Mouse (Mus musculus) limb, embryonic 13.5 days (tissue): ENCODE measurements at regions not wholly inside any gene's neighbourhood (a gene's known extent, or its start where the extent isn't known, plus 50 kb on each side); places are given as distances from the start of the nearest gene placed in this dataset.

ENCODE experiments used
- ATAC-seq: fragments of 200-750 bp; cut with Nextera tagmentation; 2 replicates; pipeline ENCODE4 v1.8.0; 2017; ENCODE audit warnings: low read depth, moderate number of reproducible peaks, moderate TSS enrichment; ENCODE audit not compliant: low FRiP score
- H3K27ac ChIP-seq: fragments of 300-500 bp; sonication (generic); 2 replicates; pipeline ENCODE4 v1.5.1; 2015; ENCODE audit warnings: inconsistent platforms, mild to moderate bottlenecking, moderate library complexity
- H3K27me3 ChIP-seq: fragments of 300-500 bp; sonication (generic); 2 replicates; pipeline ENCODE4 v1.6.1; 2015; ENCODE audit warnings: mild to moderate bottlenecking, inconsistent platforms
- H3K36me3 ChIP-seq: fragments of 300-500 bp; sonication (generic); 2 replicates; pipeline ENCODE4 v1.6.1; 2015; ENCODE audit warnings: inconsistent platforms, mild to moderate bottlenecking, moderate library complexity
- H3K4me1 ChIP-seq: fragments of 300-500 bp; sonication (generic); 2 replicates; pipeline ENCODE4 v1.6.1; 2015; ENCODE audit warnings: inconsistent platforms
- H3K4me2 ChIP-seq: fragments of 300-500 bp; sonication (generic); replicated peaks from 2 replicates; pipeline ENCODE4 v1.6.1; 2015; ENCODE audit warnings: inconsistent platforms, mild to moderate bottlenecking, moderate library complexity
- H3K4me3 ChIP-seq: fragments of 300-500 bp; sonication (generic); 2 replicates; pipeline ENCODE4 v1.5.1; 2015; ENCODE audit warnings: moderate library complexity, mild to moderate bottlenecking, inconsistent platforms
- H3K9ac ChIP-seq: fragments of 300-500 bp; sonication (generic); 2 replicates; pipeline ENCODE4 v1.6.1; 2015; ENCODE audit warnings: mild to moderate bottlenecking, inconsistent platforms
- H3K9me3 ChIP-seq: fragments of 300-500 bp; sonication (generic); 2 replicates; pipeline ENCODE4 v1.6.1; 2016; ENCODE audit warnings: inconsistent platforms
- WGBS: fragments of 180-500 bp; shearing (Covaris S2); methylation state at CpG from one replicate; pipeline ENCODE4 v1.1.7; 2015; 5-methylcytosine and 5-hydroxymethylcytosine counted together

- Histone ChIP-seq H3K4me2 (no peak overlapping the region), H3K4me3 (no peak overlapping the region)
Measured at GRCm38 (mm10) chr5:119739386-119739785, 68.9 kb downstream of the Tbx3 start.

GRCm38 (mm10) chr5:119741116-119741515 lies 70.6 kb downstream of the Tbx3 start:
- Histone ChIP-seq H3K4me2 (peak overlapping the region; percentile 38), H3K27me3 (peaks cover 39% of the 10 kb centered on the region), H3K27ac (no peak overlapping the region), H3K9ac (no peak overlapping the region), H3K9me3 (peaks cover 4% of the 10 kb centered on the region; the same call in 1 of the 2 replicates), H3K4me3 (no peak overlapping the region), H3K36me3 (no peaks in the 10 kb centered on the region), H3K4me1 (peaks cover 3% of the 10 kb centered on the region)
- WGBS = 6% methylated on average over 6 of the region's 6 CpGs
- 0 out of 2 replicates have a peak, but pooled peaks have one; percentile 61 for ATAC-seq

More at GRCm38 (mm10) chr5:119739386-119739785, 68.9 kb downstream of the Tbx3 start:
- ATAC-seq = no peak
- Histone ChIP-seq H3K36me3 (no peaks in the 10 kb centered on the region), H3K27me3 (peaks cover 26% of the 10 kb centered on the region), H3K4me1 (peaks cover 3% of the 10 kb centered on the region), H3K9me3 (peaks cover 4% of the 10 kb centered on the region; the same call in 1 of the 2 replicates), H3K9ac (no peak overlapping the region), H3K27ac (no peak overlapping the region)
- WGBS = 78% methylated on average over 4 of the region's 4 CpGs

- H3K4me1 ChIP-seq = peaks cover 7% of the 10 kb centered on the region
- H3K9ac ChIP-seq = no peak overlapping the region
- H3K27ac ChIP-seq = no peak overlapping the region
- peaks cover 4% of the 10 kb centered on the region; the same call in 1 of the 2 replicates for H3K9me3 ChIP-seq
- H3K4me3 ChIP-seq = no peak overlapping the region
- H3K4me2 ChIP-seq = no peak overlapping the region
- WGBS = 73% methylated on average over 10 of the region's 10 CpGs
- H3K36me3 ChIP-seq = no peaks in the 10 kb centered on the region
- no peak for ATAC-seq
- H3K27me3 ChIP-seq = peaks cover 61% of the 10 kb centered on the region
Measured at GRCm38 (mm10) chr5:119743733-119744132, 73.3 kb downstream of the Tbx3 start.

GRCm38 (mm10) chr5:119747038-119747437 lies 76.6 kb downstream of the Tbx3 start:
- 67% methylated on average over 10 of the region's 10 CpGs for WGBS
- no peaks in the 10 kb centered on the region for H3K36me3 ChIP-seq
- no peak overlapping the region for H3K9ac ChIP-seq
- H3K4me3 ChIP-seq = no peak overlapping the region
- H3K4me1 ChIP-seq = peaks cover 10% of the 10 kb centered on the region; the same call in 1 of the 2 replicates
- no peak for ATAC-seq
- no peak overlapping the region for H3K27ac ChIP-seq
- H3K4me2 ChIP-seq = no peak overlapping the region
- H3K9me3 ChIP-seq = no peaks in the 10 kb centered on the region
- peaks cover 80% of the 10 kb centered on the region for H3K27me3 ChIP-seq

- Histone ChIP-seq H3K9ac (peak overlapping the region; percentile 51), H3K9me3 (no peaks in the 10 kb centered on the region), H3K27me3 (peaks cover 72% of the 10 kb centered on the region), H3K27ac (no peak overlapping the region), H3K4me2 (peak overlapping the region; percentile 60), H3K4me3 (peak overlapping the region; percentile 32), H3K4me1 (peaks cover 10% of the 10 kb centered on the region; the same call in 1 of the 2 replicates), H3K36me3 (no peaks in the 10 kb centered on the region)
- WGBS = under 1% methylated on average over 21 of the region's 21 CpGs
- ATAC-seq = no peak
Measured at GRCm38 (mm10) chr5:119748667-119749066, 78.2 kb downstream of the Tbx3 start.

GRCm38 (mm10) chr5:119749153-119749552 lies 78.7 kb downstream of the Tbx3 start:
- Histone ChIP-seq H3K27me3 (peaks cover 69% of the 10 kb centered on the region), H3K27ac (no peak overlapping the region), H3K4me3 (peak overlapping the region; percentile 32; the same call in 1 of the 2 replicates), H3K4me1 (peaks cover 10% of the 10 kb centered on the region; the same call in 1 of the 2 replicates), H3K4me2 (peak overlapping the region; percentile 60), H3K9me3 (no peaks in the 10 kb centered on the region), H3K9ac (peak overlapping the region; percentile 51; the same call in 1 of the 2 replicates), H3K36me3 (no peaks in the 10 kb centered on the region)
- no peak for ATAC-seq
- 9% methylated on average over 10 of the region's 17 CpGs for WGBS

GRCm38 (mm10) chr5:119755782-119756181 lies 76.7 kb upstream of the Tbx5 start:
- peak overlapping the region; percentile 36 for H3K4me2 ChIP-seq
- H3K36me3 ChIP-seq = no peaks in the 10 kb centered on the region
- no peak overlapping the region for H3K4me3 ChIP-seq
- 0 out of 2 replicates have a peak, but pooled peaks cover 4% of the 10 kb centered on the region for H3K4me1 ChIP-seq
- peaks cover 9% of the 10 kb centered on the region; the same call in 1 of the 2 replicates for H3K9me3 ChIP-seq
- H3K27me3 ChIP-seq = peaks cover 24% of the 10 kb centered on the region
- H3K9ac ChIP-seq = no peak overlapping the region; the same call in 1 of the 2 replicates
- peak; percentile 8; the same call in 1 of the 2 replicates for ATAC-seq
- H3K27ac ChIP-seq = no peak overlapping the region
- 16% methylated on average over 9 of the region's 9 CpGs for WGBS

- peaks cover 9% of the 10 kb centered on the region; the same call in 1 of the 2 replicates for H3K9me3 ChIP-seq
- no peak overlapping the region for H3K9ac ChIP-seq
- no peak overlapping the region for H3K27ac ChIP-seq
- no peak overlapping the region for H3K4me2 ChIP-seq
- H3K4me3 ChIP-seq = no peak overlapping the region
- peaks cover 14% of the 10 kb centered on the region for H3K4me1 ChIP-seq
- 76% methylated on average over 4 of the region's 4 CpGs for WGBS
- H3K36me3 ChIP-seq = no peaks in the 10 kb centered on the region
- ATAC-seq = no peak
- peaks cover 11% of the 10 kb centered on the region; the same call in 1 of the 2 replicates for H3K27me3 ChIP-seq
Measured at GRCm38 (mm10) chr5:119758880-119759279, 73.6 kb upstream of the Tbx5 start.

GRCm38 (mm10) chr5:119762102-119762501 lies 70.4 kb upstream of the Tbx5 start:
- H3K4me1 ChIP-seq = peaks cover 19% of the 10 kb centered on the region
- H3K4me2 ChIP-seq = no peak overlapping the region
- H3K9ac ChIP-seq = no peak overlapping the region
- 82% methylated on average over 4 of the region's 4 CpGs for WGBS
- peaks cover 9% of the 10 kb centered on the region; the same call in 1 of the 2 replicates for H3K9me3 ChIP-seq
- H3K4me3 ChIP-seq = no peak overlapping the region
- H3K27ac ChIP-seq = no peak overlapping the region
- ATAC-seq = no peak
- no peaks in the 10 kb centered on the region for H3K36me3 ChIP-seq
- peaks cover 15% of the 10 kb centered on the region for H3K27me3 ChIP-seq

- Histone ChIP-seq H3K4me3 (no peak overlapping the region), H3K36me3 (no peaks in the 10 kb centered on the region), H3K27ac (peak overlapping the region; percentile 65; the same call in 1 of the 2 replicates), H3K9me3 (peaks cover 9% of the 10 kb centered on the region; the same call in 1 of the 2 replicates), H3K9ac (no peak overlapping the region), H3K27me3 (peaks cover 18% of the 10 kb centered on the region), H3K4me2 (0 out of 2 replicates have a peak overlapping the region, but pooled peaks have one; percentile 9), H3K4me1 (peaks cover 19% of the 10 kb centered on the region)
- WGBS = 25% methylated on average over 7 of the region's 7 CpGs
- ATAC-seq = 0 out of 2 replicates have a peak, but pooled peaks have one; percentile 57
Measured at GRCm38 (mm10) chr5:119763337-119763736, 69.1 kb upstream of the Tbx5 start.

GRCm38 (mm10) chr5:119766372-119766771 lies 66.1 kb upstream of the Tbx5 start:
- Histone ChIP-seq H3K4me2 (no peak overlapping the region), H3K4me3 (no peak overlapping the region), H3K27ac (no peak overlapping the region), H3K27me3 (peaks cover 23% of the 10 kb centered on the region), H3K36me3 (no peaks in the 10 kb centered on the region), H3K9me3 (no peaks in the 10 kb centered on the region), H3K9ac (no peak overlapping the region), H3K4me1 (peaks cover 19% of the 10 kb centered on the region)
- ATAC-seq = no peak
- 36% methylated on average over 13 of the region's 13 CpGs for WGBS

GRCm38 (mm10) chr5:119770951-119771350 lies 61.5 kb upstream of the Tbx5 start:
- H3K9me3 ChIP-seq = no peaks in the 10 kb centered on the region
- H3K27ac ChIP-seq = no peak overlapping the region
- no peak for ATAC-seq
- 68% methylated on average over 2 of the region's 2 CpGs for WGBS
- H3K4me1 ChIP-seq = peaks cover 8% of the 10 kb centered on the region; the same call in 1 of the 2 replicates
- H3K4me3 ChIP-seq = no peak overlapping the region
- H3K27me3 ChIP-seq = peaks cover 36% of the 10 kb centered on the region
- no peak overlapping the region for H3K9ac ChIP-seq
- no peak overlapping the region for H3K4me2 ChIP-seq
- H3K36me3 ChIP-seq = no peaks in the 10 kb centered on the region
